ENCODE assay signal across 13 mouse cellular contexts in genomic region chr19:36701809-36702622, GRCm38 (mm10). TPM values are rescaled to one million over a fixed set of nuclear protein-coding genes. Genes with fewer than 3 reads are reported as not detected.
DNase-seq lines count a peak whose midpoint lies in the region; ATAC-seq lines count a peak whose summit lies in the region.
"Had no signal": no experiment of that assay in that cellular context is flagged by ENCODE, and none has a peak within 500 bp of the region (broad histone marks: within the 10 kb centered on the region; RNA-seq: fewer than 3 reads in every experiment).

No protein-coding gene starts in this region.

- no peak for ATAC-seq in forebrain, embryonic 16.5 days
- ATAC-seq in kidney, embryonic 16.5 days (ENCODE audit: low FRiP score, low TSS enrichment), result no peak
- no peak for ATAC-seq in intestine, embryonic 16.5 days
- ATAC-seq: midbrain, embryonic 13.5 days had no signal

- no peaks in the 10 kb centered on the region for H3K9me3 ChIP-seq in forebrain, embryonic 10.5 days
- no peaks in the 10 kb centered on the region for H3K9me3 ChIP-seq in forebrain, embryonic 16.5 days (ENCODE audit: control insufficient read depth, low read length)
- H3K9me3 ChIP-seq in kidney, embryonic 16.5 days (ENCODE audit: low read length), result peaks cover 6% of the 10 kb centered on the region; the same call in 1 of the 2 replicates
- no peaks in the 10 kb centered on the region for H3K9me3 ChIP-seq in intestine, embryonic 16.5 days (ENCODE audit: control insufficient read depth, low read length)

- no peak overlapping the region for H3K4me3 ChIP-seq in forebrain, embryonic 10.5 days
- H3K4me3 ChIP-seq in forebrain, embryonic 16.5 days (replicated peaks; ENCODE audit: low read length), result no peak overlapping the region
- no peak overlapping the region for H3K4me3 ChIP-seq in kidney, embryonic 16.5 days (ENCODE audit: low read length)
- no peak overlapping the region for H3K4me3 ChIP-seq in intestine, embryonic 16.5 days (ENCODE audit: low read length)
- H3K4me3 ChIP-seq: midbrain, embryonic 13.5 days; neural tube, embryonic 13.5 days had no signal

- H3K27ac ChIP-seq in forebrain, embryonic 10.5 days, result no peak overlapping the region
- no peak overlapping the region for H3K27ac ChIP-seq in forebrain, embryonic 16.5 days (ENCODE audit: low read length)
- H3K27ac ChIP-seq in kidney, embryonic 16.5 days (ENCODE audit: low read length), result peak overlapping the region; percentile 17; the same call in 1 of the 2 replicates
- H3K27ac ChIP-seq in intestine, embryonic 16.5 days (ENCODE audit: low read length), result peak overlapping the region; percentile 61
- H3K27ac ChIP-seq: midbrain, embryonic 13.5 days; neural tube, embryonic 13.5 days had no signal

- H3K4me1 ChIP-seq in forebrain, embryonic 10.5 days, result no peaks in the 10 kb centered on the region
- H3K4me1 ChIP-seq in forebrain, embryonic 16.5 days (replicated peaks; ENCODE audit: control insufficient read depth, insufficient read depth, low read length), result peaks cover 4% of the 10 kb centered on the region
- H3K4me1 ChIP-seq in kidney, embryonic 16.5 days (ENCODE audit: insufficient read depth, low read length), result peaks cover 10% of the 10 kb centered on the region; the same call in 1 of the 2 replicates
- H3K4me1 ChIP-seq in intestine, embryonic 16.5 days (ENCODE audit: control insufficient read depth, insufficient read depth, low read length), result peaks cover 15% of the 10 kb centered on the region

- no peaks in the 10 kb centered on the region for H3K27me3 ChIP-seq in forebrain, embryonic 10.5 days (ENCODE audit: poor library complexity, severe bottlenecking)
- H3K27me3 ChIP-seq in forebrain, embryonic 16.5 days (replicated peaks; ENCODE audit: control insufficient read depth, insufficient read depth, low read length), result no peaks in the 10 kb centered on the region
- H3K27me3 ChIP-seq in kidney, embryonic 16.5 days (ENCODE audit: insufficient read depth, low read length), result no peaks in the 10 kb centered on the region
- no peaks in the 10 kb centered on the region for H3K27me3 ChIP-seq in intestine, embryonic 16.5 days (replicated peaks; ENCODE audit: control insufficient read depth, insufficient read depth, low read length)
- H3K27me3 ChIP-seq: midbrain, embryonic 13.5 days; neural tube, embryonic 13.5 days had no signal

- peak; percentile 12 for DNase-seq in forebrain, embryonic 10.5 days (ENCODE audit: extremely low spot score, low spot score)
- no peak for DNase-seq in kidney, postnatal 10 days
- DNase-seq in NIH3T3 (ENCODE audit: low read depth), result peak; percentile 52
- no peak for DNase-seq in left cerebral cortex, postnatal 36 days (ENCODE audit: low spot score in 2 of 2)
- DNase-seq in urinary bladder, postnatal 4 days (ENCODE audit: low spot score in 2 of 2), result no peak
- DNase-seq: adrenal gland, adult 2 months; right cerebral cortex, postnatal 25 days had no signal

- H3K4me2 ChIP-seq in forebrain, embryonic 16.5 days (ENCODE audit: low read length), result no peak overlapping the region
- H3K4me2 ChIP-seq in kidney, embryonic 16.5 days (replicated peaks; ENCODE audit: low read depth, low read length), result no peak overlapping the region
- H3K4me2 ChIP-seq in intestine, embryonic 16.5 days (ENCODE audit: low read depth, low read length), result no peak overlapping the region
- H3K4me2 ChIP-seq: midbrain, embryonic 13.5 days; neural tube, embryonic 13.5 days had no signal

- no peaks in the 10 kb centered on the region for H3K36me3 ChIP-seq in forebrain, embryonic 10.5 days (replicated peaks)
- H3K36me3 ChIP-seq in forebrain, embryonic 16.5 days (ENCODE audit: control insufficient read depth, insufficient read depth), result no peaks in the 10 kb centered on the region
- no peaks in the 10 kb centered on the region for H3K36me3 ChIP-seq in kidney, embryonic 16.5 days (ENCODE audit: insufficient read depth, low read length)
- no peaks in the 10 kb centered on the region for H3K36me3 ChIP-seq in intestine, embryonic 16.5 days (ENCODE audit: control insufficient read depth, insufficient read depth, low read length)
- H3K36me3 ChIP-seq: midbrain, embryonic 13.5 days; neural tube, embryonic 13.5 days had no signal

- H3K9ac ChIP-seq in forebrain, embryonic 16.5 days (replicated peaks; ENCODE audit: low read depth, low read length), result no peak overlapping the region
- no peak overlapping the region for H3K9ac ChIP-seq in kidney, embryonic 16.5 days (replicated peaks; ENCODE audit: low read length)
- H3K9ac ChIP-seq in intestine, embryonic 16.5 days (ENCODE audit: low read depth, low read length), result no peak overlapping the region
- H3K9ac ChIP-seq: midbrain, embryonic 13.5 days; neural tube, embryonic 13.5 days had no signal

- intact Hi-C loops in left cerebral cortex, postnatal 36 days (cut with DNase I), result no loop called here

- whole genome bisulfite sequencing in forebrain, embryonic 10.5 days, result 78% methylated on average over 9 of the region's 9 CpGs
- 63% methylated on average over 9 of the region's 9 CpGs for WGBS in forebrain, embryonic 16.5 days
- WGBS in kidney, embryonic 16.5 days, result 46% methylated on average over 9 of the region's 9 CpGs
- 32% methylated on average over 9 of the region's 9 CpGs for WGBS in intestine, embryonic 16.5 days

RNA-seq across cellular contexts. Expression of gene Ppp1r3c, which starts 34.4 kb away (rescaled TPM):
- polyA plus RNA-seq in forebrain, embryonic 10.5 days (2016; fragmentation: Nextera tagmentation; extraction: Ambion mirVana), result 1.3 and 1.5 TPM in 2 replicates
- 9.0 and 10.3 TPM in 2 replicates for polyA plus RNA-seq in forebrain, embryonic 16.5 days (2015; fragmentation: Nextera tagmentation; extraction: Ambion mirVana)
- 22.1 and 24.5 TPM in 2 replicates for polyA plus RNA-seq in kidney, embryonic 16.5 days (2015; fragmentation: Nextera tagmentation; extraction: Ambion mirVana)
- polyA plus RNA-seq in intestine, embryonic 16.5 days (2015; fragmentation: Nextera tagmentation; extraction: Ambion mirVana), result 10.3 and 10.5 TPM in 2 replicates
- 10 to 100 TPM; 46.7 to 47.7 TPM for total RNA-seq in left cerebral cortex, postnatal 36 days (2021)
- total RNA-seq: MEL had no signal

Comparison
In these comparisons a context has a peak if more than half of its experiments do, and no peak if none do; other contexts are left out.
1. DNase-seq: peak in forebrain, embryonic 10.5 days (single experiment) and NIH3T3 (single experiment); none in kidney, postnatal 10 days (single experiment), left cerebral cortex, postnatal 36 days (0 of 2) and urinary bladder, postnatal 4 days (0 of 2).
2. H3K27ac ChIP-seq: peak in kidney, embryonic 16.5 days (single experiment) and intestine, embryonic 16.5 days (single experiment); none in forebrain, embryonic 10.5 days (single experiment) and forebrain, embryonic 16.5 days (single experiment).